Mouse (Mus musculus) limb, embryonic 15.5 days (tissue): ENCODE data around the gene Zfp808. TPM values are rescaled to one million over a fixed set of nuclear protein-coding genes. Genes with fewer than 3 reads are reported as not detected.
"Not testable (repeated sequence)": the region's sequence is repeated elsewhere in the genome, so short reads cannot be mapped to it uniquely, and the experiment has no call there.

ENCODE experiments used
- ATAC-seq: fragments of 200-750 bp; cut with Nextera tagmentation; 2 replicates; pipeline ENCODE4 v1.8.0; 2017; ENCODE audit warnings: low read depth, moderate TSS enrichment; ENCODE audit not compliant: insufficient number of reproducible peaks, low FRiP score, low TSS enrichment
- H3K27ac ChIP-seq: fragments of 300-500 bp; sonication (generic); 2 replicates; pipeline ENCODE4 v1.5.1; 2015; ENCODE audit warnings: moderate library complexity, mild to moderate bottlenecking, inconsistent platforms
- H3K27me3 ChIP-seq: fragments of 300-500 bp; sonication (generic); 2 replicates; pipeline ENCODE4 v1.6.1; 2015; ENCODE audit warnings: inconsistent platforms
- H3K36me3 ChIP-seq: fragments of 300-500 bp; sonication (generic); 2 replicates; pipeline ENCODE4 v1.6.1; 2015; ENCODE audit warnings: inconsistent platforms
- H3K4me1 ChIP-seq: fragments of 300-500 bp; sonication (generic); 2 replicates; pipeline ENCODE4 v1.6.1; 2015; ENCODE audit warnings: inconsistent platforms
- H3K4me2 ChIP-seq: fragments of 300-500 bp; sonication (generic); 2 replicates; pipeline ENCODE4 v1.6.1; 2015; ENCODE audit warnings: mild to moderate bottlenecking, inconsistent platforms
- H3K4me3 ChIP-seq: fragments of 300-500 bp; sonication (generic); 2 replicates; pipeline ENCODE4 v1.5.1; 2015; ENCODE audit warnings: mild to moderate bottlenecking, inconsistent platforms
- H3K9ac ChIP-seq: fragments of 300-500 bp; sonication (generic); 2 replicates; pipeline ENCODE4 v1.6.1; 2015; ENCODE audit warnings: inconsistent platforms
- H3K9me3 ChIP-seq: fragments of 300-500 bp; sonication (generic); 2 replicates; pipeline ENCODE4 v1.6.1; 2016; ENCODE audit warnings: inconsistent platforms
- WGBS: fragments of 180-500 bp; shearing (Covaris S2); methylation state at CpG from one replicate; pipeline ENCODE4 v1.1.7; 2015; 5-methylcytosine and 5-hydroxymethylcytosine counted together
- polyA plus RNA-seq: library from polyadenylated mRNA; unstranded; fragments of >200 nt; fragmentation: Nextera tagmentation; extraction: Ambion mirVana; gene quantifications from 2 replicates; pipeline ENCODE4 v1.2.1, GENCODE M21; 2015

Gene Zfp808
- 8.1 and 11.4 TPM in 2 replicates for polyA plus RNA-seq

- 6% methylated on average over 21 of the region's 21 CpGs for WGBS
- peak within 1 kb of the TSS; percentile 54 for H3K9ac ChIP-seq
- not testable (repeated sequence) for H3K27me3 ChIP-seq, H3K27ac ChIP-seq, H3K4me1 ChIP-seq, ATAC-seq, H3K9me3 ChIP-seq, H3K36me3 ChIP-seq
- H3K4me2 ChIP-seq = peak within 1 kb of the TSS; percentile 42
- H3K4me3 ChIP-seq = peak within 1 kb of the TSS; percentile 63
Measured at GRCm38 (mm10) chr13:62129432-62130171, at the start of gene Zfp808. Zfp808 (plus strand) TSS chr13:62129886.

DNA sequence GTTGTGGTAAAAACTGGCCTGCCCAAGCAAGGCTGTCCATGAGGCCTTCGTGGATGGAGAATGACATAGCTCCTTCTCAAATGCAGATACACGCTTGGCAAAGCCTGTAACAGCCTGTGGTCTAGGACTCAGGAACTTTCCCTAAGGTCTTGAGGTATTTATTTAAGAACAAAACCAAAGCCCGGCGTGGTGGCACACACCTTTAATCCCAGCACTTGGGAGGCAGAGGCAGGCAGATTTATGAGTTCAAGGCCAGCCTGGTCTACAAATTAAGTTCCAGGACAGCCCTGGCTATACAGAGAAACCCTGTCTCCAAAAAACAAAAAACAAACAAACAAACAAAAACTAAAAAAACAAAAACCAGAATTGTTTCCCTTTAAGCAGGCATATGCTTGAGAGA, 30.9 kb upstream of the Zfp808 start:
- H3K4me2 ChIP-seq, H3K27me3 ChIP-seq, H3K4me3 ChIP-seq, H3K36me3 ChIP-seq, H3K4me1 ChIP-seq, H3K27ac ChIP-seq, ATAC-seq, H3K9me3 ChIP-seq, H3K9ac ChIP-seq: not testable (repeated sequence)
- WGBS = 78% methylated on average over 4 of the region's 4 CpGs

GRCm38 (mm10) chr13:62099454-62099853, 30.2 kb upstream of the Zfp808 start:
- H3K27ac ChIP-seq, H3K36me3 ChIP-seq, H3K4me2 ChIP-seq, H3K4me3 ChIP-seq, H3K9me3 ChIP-seq, ATAC-seq, H3K27me3 ChIP-seq, H3K9ac ChIP-seq, H3K4me1 ChIP-seq: not testable (repeated sequence)
- WGBS = 90% methylated on average over 4 of the region's 4 CpGs

- not testable (repeated sequence) for ATAC-seq, H3K4me1 ChIP-seq
- WGBS = 67% methylated on average over 1 of the region's 1 CpGs
Measured at GRCm38 (mm10) chr13:62102368-62102767, 27.3 kb upstream of the Zfp808 start.

DNA sequence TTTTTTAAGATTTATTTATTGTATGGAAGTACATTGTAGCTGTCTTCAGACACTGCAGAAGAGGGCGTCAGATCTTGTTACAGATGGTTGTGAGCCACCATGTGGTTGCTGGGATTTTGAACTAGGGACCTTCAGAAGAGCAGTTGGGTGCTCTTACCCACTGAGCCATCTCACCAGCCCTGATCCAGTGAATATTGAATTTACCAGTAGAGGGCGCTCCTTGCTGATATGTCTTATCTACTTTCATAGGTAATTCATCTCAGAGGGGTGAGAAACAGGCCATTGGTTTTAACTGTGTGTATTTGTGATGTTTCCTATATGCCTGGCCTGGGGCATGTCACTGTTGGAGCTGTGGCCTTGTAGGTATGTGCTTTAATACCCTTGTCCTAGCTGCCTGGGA, 13.8 kb upstream of the Zfp808 start:
- ATAC-seq, H3K9me3 ChIP-seq, H3K4me1 ChIP-seq, H3K4me2 ChIP-seq, H3K4me3 ChIP-seq, H3K36me3 ChIP-seq, H3K27ac ChIP-seq, H3K9ac ChIP-seq, H3K27me3 ChIP-seq: not testable (repeated sequence)
- 30% methylated on average over 2 of the region's 2 CpGs for WGBS

More at GRCm38 (mm10) chr13:62102368-62102767, 27.3 kb upstream of the Zfp808 start:
- H3K27ac ChIP-seq, H3K36me3 ChIP-seq, H3K27me3 ChIP-seq, H3K9me3 ChIP-seq, H3K4me3 ChIP-seq, H3K4me2 ChIP-seq, H3K9ac ChIP-seq: not testable (repeated sequence)

DNA sequence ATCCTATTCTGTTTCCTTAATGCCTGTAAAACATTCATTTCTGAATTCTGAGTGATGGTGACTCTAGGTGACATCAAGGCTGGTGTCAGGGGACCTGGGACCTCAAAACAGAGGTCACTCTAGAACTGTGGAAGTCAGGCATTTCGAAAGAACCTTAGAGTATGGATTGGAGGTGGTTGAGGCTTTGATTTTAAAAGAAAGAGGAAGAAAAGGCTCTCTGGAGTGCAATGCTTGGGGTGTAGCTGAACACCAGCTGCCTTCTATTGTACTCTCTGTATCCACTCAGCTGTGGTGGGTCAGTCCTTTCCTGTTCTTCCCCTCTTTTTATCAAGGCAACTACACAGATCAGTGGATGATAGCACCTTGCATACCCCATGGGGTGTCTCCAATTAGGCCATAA, 8.1 kb upstream of the Zfp808 start:
- H3K4me1 ChIP-seq, H3K27ac ChIP-seq, H3K9me3 ChIP-seq, H3K36me3 ChIP-seq, H3K4me2 ChIP-seq, H3K4me3 ChIP-seq, ATAC-seq, H3K9ac ChIP-seq, H3K27me3 ChIP-seq: not testable (repeated sequence)
- 50% methylated on average over 1 of the region's 1 CpGs for WGBS

DNA sequence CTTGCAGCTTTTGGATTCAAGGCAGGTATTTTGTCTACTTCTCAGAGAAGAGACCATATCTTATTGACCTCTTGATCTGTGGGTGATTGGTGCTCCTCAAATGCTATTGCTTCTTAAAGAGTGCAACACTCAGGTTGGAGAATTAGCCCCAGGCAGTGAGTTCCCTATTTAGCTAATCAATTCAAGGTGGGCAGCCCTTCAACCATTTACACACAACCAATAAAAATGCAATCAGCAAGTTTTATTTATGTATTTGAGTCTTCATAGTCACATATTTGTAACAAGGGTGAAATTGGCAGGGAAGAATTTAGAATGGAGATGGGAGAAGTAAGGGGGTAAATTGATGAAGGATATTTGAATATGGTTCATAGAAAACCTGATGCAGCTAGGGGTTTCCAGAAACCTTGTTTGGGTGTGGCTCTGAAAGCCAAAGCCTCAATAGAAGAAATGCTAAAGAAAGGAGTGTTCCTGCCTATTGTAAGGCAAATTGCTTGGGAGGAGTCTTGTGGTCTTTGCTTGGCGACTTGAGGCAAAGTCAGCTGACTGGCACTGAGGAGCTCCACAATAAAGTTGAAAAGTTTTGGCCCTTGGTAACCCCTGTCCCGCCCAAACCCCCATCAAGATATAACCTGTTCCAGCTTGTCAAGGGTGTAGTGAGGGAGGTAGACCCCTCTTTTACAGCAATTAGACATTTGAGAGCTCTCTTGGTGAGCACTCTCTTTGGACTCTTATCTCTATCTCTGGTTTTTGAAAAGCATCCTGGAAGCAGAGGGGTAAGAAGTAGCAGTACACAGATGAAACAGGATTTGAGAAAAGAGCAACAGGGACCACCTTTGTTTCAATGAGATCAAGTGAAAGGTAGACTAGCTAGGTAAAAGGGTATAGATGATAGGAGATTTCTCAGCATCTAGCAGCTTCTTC, 52.4 kb downstream of the Zfp808 start:
- not testable (repeated sequence) for H3K4me3 ChIP-seq, H3K27ac ChIP-seq, H3K4me1 ChIP-seq, H3K4me2 ChIP-seq, H3K36me3 ChIP-seq, ATAC-seq, H3K9me3 ChIP-seq, H3K27me3 ChIP-seq, H3K9ac ChIP-seq
- WGBS = 78% methylated on average over 2 of the region's 2 CpGs

DNA sequence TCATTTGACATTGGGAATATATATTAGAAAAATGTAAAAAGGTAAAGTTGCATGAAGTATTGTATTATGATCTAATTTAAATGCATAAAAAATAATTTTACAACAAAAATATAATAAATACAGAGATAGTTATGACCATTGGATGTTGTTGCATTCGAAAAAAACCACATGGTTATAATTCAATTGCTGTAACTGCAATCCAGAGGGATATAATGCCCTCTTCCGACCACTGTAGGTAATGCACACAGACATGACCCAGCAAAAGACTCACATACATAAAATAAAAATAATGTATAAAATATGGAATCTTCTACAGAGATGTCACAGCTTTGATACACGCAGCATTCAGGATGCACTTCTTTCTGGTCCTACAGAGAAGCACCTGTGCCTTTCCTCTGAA, 115.6 kb downstream of the Zfp808 start:
- WGBS = 42% methylated on average over 3 of the region's 3 CpGs

DNA sequence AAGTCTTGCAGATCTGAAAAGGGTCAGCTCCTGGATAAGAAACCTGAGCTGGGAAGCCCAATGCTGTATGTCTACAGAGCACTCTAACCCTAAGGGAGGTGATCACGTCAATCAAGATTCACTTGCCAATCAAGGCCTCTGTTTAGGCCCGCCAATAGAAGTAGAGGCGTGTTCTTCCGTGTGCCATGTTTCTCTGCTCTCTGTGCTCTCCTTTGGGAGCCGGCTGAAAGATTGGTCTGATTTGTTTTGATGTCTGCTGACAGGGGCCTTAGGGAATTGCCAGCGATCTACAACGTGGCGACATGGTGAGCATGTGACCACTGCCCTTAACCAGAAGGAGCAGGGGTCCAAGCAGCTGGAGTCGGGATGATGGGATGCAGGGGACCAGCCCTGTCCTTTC, 125.5 kb downstream of the Zfp808 start:
- H3K27ac ChIP-seq, H3K4me3 ChIP-seq, H3K27me3 ChIP-seq, ATAC-seq, H3K4me1 ChIP-seq, H3K9ac ChIP-seq, H3K36me3 ChIP-seq, H3K4me2 ChIP-seq, H3K9me3 ChIP-seq: not testable (repeated sequence)
- WGBS = 85% methylated on average over 9 of the region's 9 CpGs

More for the DNA sequence above, 115.6 kb downstream of the Zfp808 start:
- no peaks in the 10 kb centered on the region for H3K9me3 ChIP-seq
- no peaks in the 10 kb centered on the region for H3K4me1 ChIP-seq
- no peaks in the 10 kb centered on the region for H3K27me3 ChIP-seq
- no peak overlapping the region for H3K4me3 ChIP-seq
- H3K4me2 ChIP-seq = no peak overlapping the region
- ATAC-seq = no peak
- no peak overlapping the region for H3K9ac ChIP-seq
- no peak overlapping the region for H3K27ac ChIP-seq
- no peaks in the 10 kb centered on the region for H3K36me3 ChIP-seq

DNA sequence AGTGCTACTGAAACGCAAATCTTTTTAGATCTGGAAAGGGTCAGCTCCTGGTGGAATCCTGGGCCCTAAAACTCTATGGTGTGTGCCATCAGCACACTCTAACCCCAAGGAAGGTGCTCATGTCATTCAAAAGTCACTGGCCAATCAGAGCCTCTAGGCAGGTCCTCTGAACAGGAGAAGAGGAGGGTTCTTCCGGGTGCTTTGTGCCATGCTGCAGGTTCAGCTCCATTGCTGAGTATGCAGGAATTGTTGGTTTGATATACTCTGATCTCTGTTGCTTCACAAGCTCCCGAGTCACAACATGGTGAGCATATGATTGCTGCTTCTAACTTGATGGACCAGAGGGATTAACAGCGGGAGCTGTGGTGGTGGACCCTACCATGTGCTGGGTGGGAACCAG, 133.7 kb downstream of the Zfp808 start:
- H3K27me3 ChIP-seq = no peaks in the 10 kb centered on the region
- H3K27ac ChIP-seq = no peak overlapping the region
- no peaks in the 10 kb centered on the region for H3K36me3 ChIP-seq
- WGBS = 81% methylated on average over 4 of the region's 4 CpGs
- H3K9me3 ChIP-seq = peaks cover 8% of the 10 kb centered on the region; the same call in 1 of the 2 replicates
- H3K4me2 ChIP-seq = no peak overlapping the region
- H3K4me1 ChIP-seq = no peaks in the 10 kb centered on the region
- H3K9ac ChIP-seq = no peak overlapping the region
- no peak for ATAC-seq
- no peak overlapping the region for H3K4me3 ChIP-seq
